In genomic region chr8:87667297-87667696, GRCm38 (mm10) we compare ENCODE assay signal across 21 mouse cellular contexts.
A peak's percentile ranks its signal among the peaks of the same experiment; 100 is the strongest.
DNase-seq lines count a peak whose midpoint lies in the region; ATAC-seq lines count a peak whose summit lies in the region.
"Had no signal": no experiment of that assay in that cellular context is flagged by ENCODE, and none has a peak within 500 bp of the region (broad histone marks: within the 10 kb centered on the region; RNA-seq: fewer than 3 reads in every experiment).

No protein-coding gene starts in this region.

- no peak overlapping the region for H3K4me2 ChIP-seq in midbrain, embryonic 13.5 days (replicated peaks)
- no peak overlapping the region for H3K4me2 ChIP-seq in hindbrain, embryonic 14.5 days (replicated peaks)
- H3K4me2 ChIP-seq in neural tube, embryonic 14.5 days (ENCODE audit: low read depth, low read length) = no peak overlapping the region
- no peak overlapping the region for H3K4me2 ChIP-seq in intestine, embryonic 15.5 days (replicated peaks)
- H3K4me2 ChIP-seq: embryonic facial prominence, embryonic 12.5 days; heart, embryonic 13.5 days had no signal

- H3K9me3 ChIP-seq in midbrain, embryonic 13.5 days = no peaks in the 10 kb centered on the region
- no peaks in the 10 kb centered on the region for H3K9me3 ChIP-seq in midbrain, embryonic 10.5 days (replicated peaks)
- H3K9me3 ChIP-seq in hindbrain, embryonic 14.5 days (ENCODE audit: control insufficient read depth, low read length) = no peaks in the 10 kb centered on the region
- no peaks in the 10 kb centered on the region for H3K9me3 ChIP-seq in neural tube, embryonic 14.5 days (ENCODE audit: control insufficient read depth, low read length)
- no peaks in the 10 kb centered on the region for H3K9me3 ChIP-seq in intestine, embryonic 15.5 days
- H3K9me3 ChIP-seq: embryonic facial prominence, embryonic 12.5 days; heart, embryonic 13.5 days had no signal

- H3K27me3 ChIP-seq in midbrain, embryonic 13.5 days = 0 out of 2 replicates have a peak, but pooled peaks cover 6% of the 10 kb centered on the region
- H3K27me3 ChIP-seq in midbrain, embryonic 10.5 days (ENCODE audit: low read depth, poor library complexity, severe bottlenecking) = peaks cover 22% of the 10 kb centered on the region
- H3K27me3 ChIP-seq in hindbrain, embryonic 14.5 days (ENCODE audit: control insufficient read depth, insufficient read depth, low read length) = no peaks in the 10 kb centered on the region
- H3K27me3 ChIP-seq in neural tube, embryonic 14.5 days (ENCODE audit: control insufficient read depth, insufficient read depth, low read length) = no peaks in the 10 kb centered on the region
- H3K27me3 ChIP-seq in intestine, embryonic 15.5 days (replicated peaks) = peaks cover 10% of the 10 kb centered on the region

- H3K36me3 ChIP-seq in midbrain, embryonic 13.5 days = 0 out of 2 replicates have a peak, but pooled peaks cover 3% of the 10 kb centered on the region
- peaks cover 53% of the 10 kb centered on the region for H3K36me3 ChIP-seq in midbrain, embryonic 10.5 days
- no peaks in the 10 kb centered on the region for H3K36me3 ChIP-seq in hindbrain, embryonic 14.5 days (replicated peaks; ENCODE audit: control insufficient read depth, insufficient read depth)
- no peaks in the 10 kb centered on the region for H3K36me3 ChIP-seq in neural tube, embryonic 14.5 days (ENCODE audit: control insufficient read depth, insufficient read depth, low read length)
- H3K36me3 ChIP-seq in intestine, embryonic 15.5 days = no peaks in the 10 kb centered on the region
- H3K36me3 ChIP-seq: heart, embryonic 13.5 days had no signal

- H3K9ac ChIP-seq in midbrain, embryonic 13.5 days (replicated peaks) = no peak overlapping the region
- no peak overlapping the region for H3K9ac ChIP-seq in hindbrain, embryonic 14.5 days
- H3K9ac ChIP-seq in neural tube, embryonic 14.5 days (replicated peaks; ENCODE audit: low read depth, low read length) = no peak overlapping the region
- no peak overlapping the region for H3K9ac ChIP-seq in intestine, embryonic 15.5 days
- H3K9ac ChIP-seq: embryonic facial prominence, embryonic 12.5 days; heart, embryonic 13.5 days had no signal

- no peak for ATAC-seq in midbrain, embryonic 13.5 days
- ATAC-seq in hindbrain, embryonic 14.5 days (ENCODE audit: low FRiP score) = no peak
- ATAC-seq in neural tube, embryonic 14.5 days (ENCODE audit: low read depth) = no peak
- ATAC-seq in intestine, embryonic 15.5 days = no peak
- ATAC-seq: intestine, embryonic 16.5 days had no signal

- DNase-seq in cerebellum, postnatal 14 days = peak; percentile 34 to 49
- no peak for DNase-seq in cerebellum, adult 8-10 months
- DNase-seq in midbrain, embryonic 10.5 days (ENCODE audit: low spot score) = no peak
- DNase-seq in hindbrain, embryonic 14.5 days (ENCODE audit: low spot score) = no peak
- DNase-seq in ovary, adult 18-20 months (ENCODE audit: low spot score) = no peak
- DNase-seq: adrenal gland, postnatal 36 days; gastrocnemius, postnatal 10 days; heart, adult 18-20 months; kidney, postnatal 36 days; left cerebral cortex, postnatal 4 days; liver; lung, postnatal 10 days; retina, postnatal 1 day had no signal

- H3K4me3 ChIP-seq in midbrain, embryonic 13.5 days (replicated peaks) = no peak overlapping the region
- H3K4me3 ChIP-seq in midbrain, embryonic 10.5 days = no peak overlapping the region
- no peak overlapping the region for H3K4me3 ChIP-seq in hindbrain, embryonic 14.5 days (replicated peaks; ENCODE audit: low read length)
- no peak overlapping the region for H3K4me3 ChIP-seq in neural tube, embryonic 14.5 days (ENCODE audit: low read depth, low read length)
- no peak overlapping the region for H3K4me3 ChIP-seq in intestine, embryonic 15.5 days (replicated peaks)
- H3K4me3 ChIP-seq: embryonic facial prominence, embryonic 12.5 days; erythroblast, embryonic 14.5 days; heart, embryonic 13.5 days had no signal

- peaks cover 55% of the 10 kb centered on the region for H3K4me1 ChIP-seq in midbrain, embryonic 13.5 days (replicated peaks)
- peaks cover 20% of the 10 kb centered on the region for H3K4me1 ChIP-seq in midbrain, embryonic 10.5 days
- H3K4me1 ChIP-seq in hindbrain, embryonic 14.5 days (replicated peaks; ENCODE audit: control insufficient read depth, insufficient read depth, low read length) = peaks cover 51% of the 10 kb centered on the region
- peaks cover 45% of the 10 kb centered on the region for H3K4me1 ChIP-seq in neural tube, embryonic 14.5 days (ENCODE audit: control insufficient read depth, insufficient read depth, low read length)
- H3K4me1 ChIP-seq in intestine, embryonic 15.5 days (replicated peaks) = peaks cover 7% of the 10 kb centered on the region

- WGBS in midbrain, embryonic 13.5 days = 88% methylated on average over 5 of the region's 6 CpGs
- 90% methylated on average over 6 of the region's 6 CpGs for whole genome bisulfite sequencing in midbrain, embryonic 10.5 days
- WGBS in hindbrain, embryonic 14.5 days = 77% methylated on average over 6 of the region's 6 CpGs
- WGBS in neural tube, embryonic 14.5 days = 69% methylated on average over 6 of the region's 6 CpGs
- 87% methylated on average over 6 of the region's 6 CpGs for WGBS in intestine, embryonic 15.5 days

- H3K27ac ChIP-seq in midbrain, embryonic 13.5 days = peak overlapping the region; percentile 63
- no peak overlapping the region for H3K27ac ChIP-seq in midbrain, embryonic 10.5 days (replicated peaks)
- peak overlapping the region; percentile 78 for H3K27ac ChIP-seq in hindbrain, embryonic 14.5 days
- H3K27ac ChIP-seq in neural tube, embryonic 14.5 days (ENCODE audit: low read depth, low read length) = peak overlapping the region; percentile 55; the same call in 1 of the 2 replicates
- no peak overlapping the region for H3K27ac ChIP-seq in intestine, embryonic 15.5 days
- H3K27ac ChIP-seq: embryonic facial prominence, embryonic 12.5 days; heart, embryonic 13.5 days; left cerebral cortex, adult 2 months had no signal

Comparison
In these comparisons a context has a peak if more than half of its experiments do, and no peak if none do; other contexts are left out.
1. DNase-seq: peak in cerebellum, postnatal 14 days (2 of 2); none in cerebellum, adult 8-10 months (single experiment), midbrain, embryonic 10.5 days (single experiment), hindbrain, embryonic 14.5 days (single experiment) and ovary, adult 18-20 months (single experiment).
2. H3K27ac ChIP-seq: peak in midbrain, embryonic 13.5 days (single experiment), hindbrain, embryonic 14.5 days (single experiment) and neural tube, embryonic 14.5 days (single experiment); none in midbrain, embryonic 10.5 days (single experiment) and intestine, embryonic 15.5 days (single experiment).